Mouse (Mus musculus) gastrocnemius, adult 8-10 months (tissue): ENCODE results near the gene 2010111I01Rik. TPM values are rescaled to one million over a fixed set of nuclear protein-coding genes. Genes with fewer than 3 reads are reported as not detected.
"Not testable (repeated sequence)": the region's sequence is repeated elsewhere in the genome, so short reads cannot be mapped to it uniquely, and the experiment has no call there.

ENCODE experiments used
- DNase-seq, 2 experiments: peaks; one replicate each; pipeline ENCODE4 v3.0.0; 2022; ENCODE audit warnings: low spot score in 2 of 2
- total RNA-seq, 4 experiments: library from RNA; stranded (reverse); gene quantifications; 2 replicates each; pipeline ENCODE4 v1.2.4; 2022

Gene 2010111I01Rik
- total RNA-seq, 4 experiments from 2014 or later, result 54.3 to 63.7 (median 56.8) TPM

DNA sequence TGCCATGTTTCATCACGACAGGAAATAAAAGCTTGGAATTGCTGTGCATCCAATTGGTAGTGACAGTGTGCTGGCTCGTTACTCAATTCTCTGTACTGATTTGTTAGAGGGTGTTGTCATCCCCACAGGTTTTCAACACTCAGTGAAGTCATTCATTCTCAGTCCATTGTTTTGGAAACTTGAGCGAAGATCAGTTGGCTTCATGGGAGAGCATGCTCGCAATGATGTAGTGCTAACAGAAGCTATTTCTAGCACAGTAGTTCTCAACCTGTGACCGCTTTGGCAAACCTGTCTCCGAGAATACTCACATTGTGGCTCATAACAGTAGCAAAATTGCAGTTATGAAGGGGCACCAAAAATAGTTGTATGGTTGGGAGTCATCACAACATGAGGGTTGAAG lies 8.7 kb upstream of the 2010111I01Rik start:
- DNase-seq, result no peak

DNA sequence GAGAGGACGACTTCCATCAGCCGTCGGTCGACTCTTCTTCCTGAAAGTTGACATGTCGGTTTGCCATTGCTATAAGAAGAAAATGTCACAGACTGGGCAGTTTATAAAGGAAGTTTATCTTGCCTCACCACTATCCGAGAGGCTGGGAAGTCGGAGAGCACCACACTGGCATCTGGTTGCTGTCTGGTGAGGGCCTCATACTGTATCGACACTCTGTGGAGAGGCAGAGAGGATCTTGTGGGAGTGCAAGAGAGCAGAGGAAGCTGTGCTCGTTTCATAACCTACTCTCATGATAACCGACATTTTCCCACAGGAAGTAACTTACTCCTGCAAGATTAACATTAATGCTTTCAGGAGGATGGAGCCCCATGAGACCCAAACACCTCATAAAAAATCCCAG lies 7.9 kb upstream of the 2010111I01Rik start:
- DNase-seq, result no peak

DNA sequence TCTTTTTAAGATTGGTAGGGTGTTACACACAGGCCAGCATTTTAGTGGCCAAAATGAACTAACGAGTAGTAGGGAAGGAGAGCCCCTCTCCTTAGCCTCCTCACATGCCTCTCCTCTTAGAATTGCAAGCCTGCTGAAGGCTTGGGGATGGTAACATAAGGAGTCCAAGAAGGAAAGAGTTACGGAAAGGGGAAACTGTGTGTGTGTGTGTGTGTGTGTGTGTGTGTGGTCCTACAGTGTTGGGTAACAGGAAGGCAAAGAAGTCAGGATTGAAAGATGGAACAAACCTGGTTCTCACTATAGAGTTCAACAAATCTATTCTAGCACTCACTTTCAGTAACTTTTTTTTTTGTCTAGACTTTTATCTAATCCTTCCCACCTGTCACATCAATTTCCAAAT lies 1.3 kb upstream of the 2010111I01Rik start:
- DNase-seq, result no peak

DNA sequence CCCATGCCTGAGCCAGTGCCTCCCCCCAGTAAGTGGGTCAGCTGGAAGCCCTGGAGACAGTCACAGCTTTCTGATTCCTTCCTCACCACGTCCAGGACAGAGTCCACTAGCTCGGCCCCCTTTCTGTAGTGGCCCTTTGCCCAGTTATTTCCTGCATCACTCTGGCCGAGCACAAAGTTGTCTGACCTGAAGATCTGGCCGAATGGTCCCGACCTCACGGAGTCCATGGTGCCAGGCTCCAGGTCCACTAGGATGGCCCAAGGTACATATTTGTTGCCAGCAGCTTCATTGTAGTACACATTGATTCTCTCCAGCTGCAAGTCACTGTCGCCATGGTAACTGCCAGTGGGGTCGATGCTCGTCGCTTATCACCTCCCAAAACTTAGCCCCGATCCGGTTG lies 3.5 kb downstream of the 2010111I01Rik start:
- no peak for DNase-seq

DNA sequence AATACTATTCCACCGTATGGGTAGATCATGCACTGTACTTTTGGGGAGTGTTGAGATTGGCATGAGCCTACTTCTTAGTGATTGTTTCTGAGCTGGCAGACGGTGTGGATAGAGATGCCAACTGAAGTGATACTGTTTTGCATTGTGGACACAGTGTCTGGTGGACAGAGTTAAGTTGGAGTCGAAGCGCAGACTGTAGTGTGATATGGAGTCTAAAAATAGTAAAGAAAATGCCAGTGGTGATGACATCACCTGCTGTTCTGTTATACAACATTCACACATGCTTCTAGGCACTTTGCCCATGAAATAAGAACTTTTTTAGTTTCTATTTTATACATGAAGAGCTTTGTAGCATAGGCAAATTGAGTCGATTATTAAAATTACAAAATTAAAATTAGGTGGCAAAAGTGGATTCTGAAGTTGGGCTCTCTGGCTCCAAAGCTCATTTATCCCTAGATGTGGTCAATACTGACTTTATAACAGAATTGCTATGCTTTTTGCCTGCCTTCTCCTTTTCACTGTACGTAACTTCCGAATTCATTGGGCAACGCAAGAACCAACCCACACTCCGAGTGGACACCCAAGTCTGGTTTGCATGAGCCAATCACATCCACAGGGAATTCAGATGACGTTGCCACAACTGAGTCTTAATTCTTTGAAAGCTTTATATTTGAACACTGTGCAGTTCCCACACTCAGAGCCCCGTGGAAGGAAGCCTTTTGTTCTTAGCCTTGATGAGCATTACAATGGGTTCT lies 6.0 kb downstream of the 2010111I01Rik start:
- DNase-seq, result no peak

DNA sequence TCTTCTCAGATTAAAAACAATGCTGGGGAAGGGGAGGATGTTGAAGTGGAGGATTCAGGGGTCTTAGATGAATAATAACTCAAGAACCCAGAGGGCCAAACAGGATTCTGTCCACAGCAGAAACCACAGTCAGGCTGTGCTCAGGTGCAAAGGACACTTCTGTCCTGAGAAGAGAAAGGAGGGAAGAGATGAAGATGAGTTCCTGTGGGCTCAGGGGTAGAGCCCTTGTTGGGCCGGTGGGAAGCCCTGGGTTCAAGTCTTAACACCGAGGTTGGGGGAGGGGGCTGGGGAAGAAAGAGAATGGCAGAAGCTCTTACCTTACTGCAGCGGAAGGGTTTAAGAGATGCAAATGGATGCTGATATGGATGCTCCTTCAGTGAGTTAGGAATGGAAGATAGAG lies 7.7 kb downstream of the 2010111I01Rik start:
- DNase-seq, result no peak

DNA sequence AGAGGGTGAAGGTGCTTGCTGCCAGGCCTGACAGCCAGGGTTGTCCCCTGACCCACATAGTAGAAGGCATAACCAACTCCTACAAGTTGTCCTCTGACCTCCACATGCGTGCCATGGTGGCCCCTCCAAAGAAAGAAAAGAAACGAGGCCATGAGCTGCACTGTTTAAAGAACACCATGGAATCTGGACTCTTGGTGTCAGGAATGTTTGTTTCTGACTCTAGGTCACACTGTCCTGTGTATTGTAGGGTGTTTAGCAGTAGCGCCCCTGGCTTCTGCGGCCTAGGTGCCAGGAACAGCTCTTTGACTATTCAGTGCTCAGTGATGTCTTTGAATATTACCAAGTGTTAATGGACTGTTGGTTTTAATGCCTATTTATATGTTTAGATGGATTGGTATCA lies 8.4 kb downstream of the 2010111I01Rik start:
- no peak for DNase-seq

DNA sequence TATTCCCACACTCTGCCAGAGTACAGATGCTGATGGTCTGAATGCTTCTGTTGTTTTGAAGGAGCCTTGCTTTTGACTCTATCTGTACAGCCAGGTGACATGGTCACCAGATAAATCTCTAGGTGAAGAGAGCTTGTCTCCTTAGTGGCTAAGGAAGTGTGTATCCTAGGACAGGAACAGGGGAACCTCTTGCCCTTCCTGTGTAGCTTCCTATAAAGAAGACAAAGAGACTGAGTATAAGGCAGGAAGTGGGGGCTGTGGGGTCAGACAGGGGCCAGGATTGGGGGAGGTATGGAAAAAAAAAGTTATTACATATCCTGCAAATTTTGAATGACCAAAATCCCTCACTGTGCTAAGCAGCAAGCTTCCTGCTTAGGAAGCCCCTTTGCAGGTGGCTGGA lies 13.4 kb downstream of the 2010111I01Rik start:
- DNase-seq, result no peak

DNA sequence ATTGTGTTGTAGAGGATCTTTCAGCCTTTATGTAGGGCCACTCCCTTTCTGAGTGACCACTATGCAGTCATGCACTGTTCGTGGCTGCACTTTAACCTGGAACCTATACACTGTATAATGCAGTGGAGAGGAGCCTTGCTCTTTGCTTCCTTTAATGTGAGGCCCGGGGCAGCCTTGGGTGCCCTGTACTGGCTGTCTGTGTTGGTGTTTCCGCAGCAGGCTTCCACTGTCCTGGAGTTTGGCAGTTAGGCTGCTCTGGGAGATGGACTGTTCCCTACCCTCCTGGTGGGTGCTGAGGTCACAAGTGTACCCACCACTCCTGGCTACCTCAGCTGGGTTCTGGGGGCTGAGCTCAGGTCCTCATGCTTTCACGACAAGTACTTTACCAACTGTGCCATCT lies 14.1 kb downstream of the 2010111I01Rik start:
- DNase-seq, result no peak

DNA sequence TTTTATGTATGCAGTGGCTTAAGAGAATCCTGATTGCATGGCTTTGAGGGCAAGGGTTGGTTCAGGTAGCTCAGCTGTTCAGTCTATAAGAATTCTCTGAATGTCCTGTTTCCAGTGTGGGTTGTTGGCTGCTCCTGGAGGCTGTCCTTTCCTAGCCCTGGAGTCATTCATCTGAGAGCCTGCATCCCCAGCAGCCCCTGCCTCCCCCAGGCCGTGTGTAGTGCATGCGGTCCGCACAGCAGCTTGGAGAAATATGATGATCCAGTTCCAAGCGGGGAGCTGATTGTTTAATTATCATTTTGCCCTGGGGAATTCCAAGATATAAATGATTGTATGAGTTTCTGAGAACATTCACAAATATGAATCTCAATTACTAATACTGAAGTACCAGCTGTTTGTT lies 14.5 kb downstream of the 2010111I01Rik start:
- no peak for DNase-seq

DNA sequence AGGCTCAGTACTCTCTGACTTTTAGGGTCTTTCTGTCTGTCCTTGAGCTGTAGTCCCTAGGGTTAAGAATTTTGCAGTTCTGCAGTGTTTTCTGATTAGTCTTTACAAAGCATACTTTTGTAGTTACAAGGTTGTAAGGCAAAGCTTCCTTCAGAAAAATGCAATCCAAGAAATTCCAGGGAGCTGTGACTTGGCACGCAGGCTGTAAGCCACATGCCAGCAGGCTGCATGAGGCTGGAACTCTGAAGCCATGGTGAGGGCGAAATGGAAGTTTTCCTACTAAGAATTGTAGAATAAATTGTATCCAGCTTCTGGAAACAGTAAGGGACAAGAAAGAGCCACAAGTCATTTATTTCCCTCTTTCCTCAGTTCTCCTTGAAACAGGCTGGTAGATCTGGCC lies 15.4 kb downstream of the 2010111I01Rik start:
- DNase-seq, result no peak

DNA sequence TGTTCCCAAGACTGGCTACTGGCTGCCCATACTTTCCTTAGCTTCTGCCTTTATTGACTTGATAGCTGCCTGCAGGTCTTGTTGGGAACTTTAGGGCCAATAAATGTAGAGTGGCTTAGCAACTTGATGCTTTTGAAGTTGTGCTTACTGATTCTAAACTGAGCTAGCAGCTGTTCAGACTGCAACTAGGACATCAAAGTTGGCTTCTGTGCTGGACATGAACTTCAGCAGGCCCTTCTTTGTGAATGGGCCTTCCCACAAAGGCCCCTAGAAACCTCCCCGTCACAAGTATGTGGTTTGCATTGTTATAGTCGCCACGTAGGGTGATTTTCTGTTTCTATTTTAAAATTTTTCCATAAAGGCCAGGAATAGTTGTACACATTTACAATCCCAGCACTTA lies 19.8 kb downstream of the 2010111I01Rik start:
- no peak for DNase-seq

DNA sequence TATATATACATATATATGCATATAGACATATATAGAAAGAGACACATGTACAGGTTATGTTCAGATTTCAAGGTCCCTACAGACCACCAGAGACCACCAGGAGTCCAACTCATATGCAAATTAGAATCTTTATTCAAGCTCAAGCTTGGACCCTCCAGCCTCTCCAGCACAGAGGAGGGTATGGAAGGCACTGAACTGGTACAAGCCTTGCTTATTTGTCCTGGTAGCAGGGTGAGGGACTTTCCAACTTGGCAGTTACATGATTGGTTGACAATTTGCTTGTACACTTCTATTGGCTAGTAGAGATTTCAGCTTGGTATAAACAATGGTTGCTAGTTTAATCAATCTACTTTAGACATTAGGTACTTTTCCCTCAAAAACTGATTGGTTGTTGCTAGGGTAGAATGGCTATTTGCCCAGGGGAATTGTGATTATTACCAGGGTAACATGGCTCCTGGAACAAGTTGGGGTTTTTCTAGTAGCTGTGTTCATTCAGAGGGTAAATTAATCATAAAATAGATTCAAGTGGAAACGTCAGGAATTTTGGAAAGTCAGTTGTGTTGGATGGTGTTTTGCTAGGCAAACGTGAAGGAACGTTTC lies 25.3 kb downstream of the 2010111I01Rik start:
- DNase-seq, result no peak

DNA sequence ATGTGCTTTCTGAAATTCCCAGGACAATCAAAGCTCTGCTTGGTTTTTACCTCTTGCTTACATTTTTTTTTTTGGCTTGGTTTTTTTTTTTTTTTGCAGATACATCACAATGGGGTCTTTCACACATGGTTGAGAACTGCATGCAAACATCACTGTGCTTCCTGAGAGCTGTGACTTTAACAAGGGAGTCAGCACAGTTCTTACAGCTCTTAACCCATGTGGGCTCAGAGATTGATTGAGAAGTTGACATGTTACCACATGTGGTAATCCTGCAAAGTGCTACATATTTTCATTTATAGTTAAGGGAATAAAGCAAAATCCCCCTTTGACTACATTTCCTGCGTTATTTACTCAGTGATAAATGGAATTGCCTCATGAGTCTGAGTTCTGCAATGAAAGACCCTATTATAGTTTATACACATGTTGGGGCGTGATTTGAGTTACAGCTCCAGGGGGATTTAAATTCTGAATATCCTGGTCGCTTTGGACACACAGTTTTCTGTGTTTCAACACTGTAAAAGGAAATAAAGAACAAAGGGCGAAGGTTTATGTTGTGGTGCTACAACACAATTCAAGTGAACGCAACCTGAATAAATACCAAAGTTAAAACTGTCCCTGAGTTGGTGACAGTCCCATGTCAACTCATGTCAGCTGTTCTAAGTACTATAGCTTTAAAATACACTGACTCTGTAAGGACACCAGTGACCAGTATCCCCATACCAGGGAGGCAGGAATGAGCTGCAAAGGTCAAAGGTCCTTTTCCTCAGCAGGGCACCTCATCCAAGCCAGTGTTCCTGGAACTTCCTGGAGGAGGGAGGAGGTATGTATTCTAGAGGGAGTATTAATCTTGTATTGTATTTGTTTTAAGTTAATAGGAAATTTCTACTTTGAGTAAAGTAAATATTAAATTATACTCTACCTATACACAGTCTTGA lies 29.1 kb downstream of the 2010111I01Rik start:
- DNase-seq, result no peak

DNA sequence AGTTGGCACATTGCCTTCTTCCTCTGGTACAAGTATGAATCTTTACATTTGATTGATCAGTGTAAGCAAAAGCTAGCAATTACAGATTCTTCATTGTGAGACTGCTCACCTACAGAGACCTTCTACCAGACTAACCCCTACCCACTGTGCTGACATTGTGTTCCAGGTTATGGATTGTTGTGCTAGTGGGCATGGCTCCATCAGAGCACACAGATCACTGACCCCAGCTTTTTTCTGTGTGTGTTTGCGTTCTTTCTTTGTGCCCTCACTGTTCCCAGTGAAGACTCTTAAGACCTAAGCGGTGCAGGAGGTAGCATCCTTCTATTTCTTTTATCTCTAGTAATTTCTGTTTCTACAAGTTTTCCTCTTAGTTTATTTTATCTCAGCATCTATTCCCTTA lies 32.1 kb downstream of the 2010111I01Rik start:
- no peak for DNase-seq

DNA sequence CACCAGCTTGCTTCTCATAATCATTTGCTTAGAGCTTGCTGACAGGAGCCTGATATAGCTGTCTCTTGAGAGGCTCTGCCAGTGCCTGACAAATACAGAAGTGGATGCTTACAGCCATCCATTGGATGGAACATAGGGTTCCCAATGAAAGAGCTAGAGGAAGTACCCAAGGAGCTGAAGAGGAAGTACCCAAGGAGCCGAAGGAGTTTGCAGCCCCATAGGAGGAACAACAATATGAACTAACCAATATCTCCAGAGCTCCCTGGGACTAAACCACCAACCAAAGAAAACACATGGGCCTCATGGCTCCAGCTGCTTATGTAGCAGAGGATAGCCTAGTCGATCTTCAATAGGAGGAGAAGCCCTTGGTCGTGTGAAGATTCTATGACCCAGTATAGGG lies 42.8 kb downstream of the 2010111I01Rik start:
- not testable (repeated sequence) for DNase-seq

DNA sequence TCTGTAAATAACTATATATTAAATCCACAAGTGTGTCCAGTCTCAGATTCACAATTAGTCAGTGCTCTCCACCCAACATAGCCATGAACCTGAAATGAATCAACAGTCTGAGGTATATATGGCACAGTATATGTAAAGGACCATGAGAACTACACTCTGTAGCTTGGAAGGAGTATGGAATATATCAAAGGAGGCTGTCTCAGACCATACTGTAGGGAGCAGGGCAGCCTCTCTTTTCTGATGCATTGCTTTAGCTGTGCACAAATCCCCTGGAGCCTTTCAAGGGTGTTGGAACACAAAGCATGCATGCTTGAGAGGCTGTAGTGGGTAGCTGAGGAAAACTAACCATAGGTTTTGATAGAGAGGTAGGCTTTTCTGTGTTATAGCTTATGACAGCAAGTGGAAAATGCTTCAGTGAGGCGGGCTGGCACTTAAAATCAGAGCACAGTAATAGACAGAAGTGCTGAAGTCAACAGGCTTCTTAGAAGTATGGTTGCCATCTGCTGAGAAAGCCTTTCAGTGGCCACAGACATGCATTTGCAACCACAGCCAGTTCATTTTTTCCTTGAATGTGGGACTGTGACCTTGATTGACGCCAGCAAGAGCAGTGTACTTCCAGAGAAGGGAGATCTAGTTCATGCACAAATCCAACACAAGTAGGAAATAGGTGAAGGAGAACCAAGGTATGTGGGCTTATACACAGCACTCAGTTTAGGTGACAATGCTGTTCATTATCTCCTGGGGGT lies 45.8 kb downstream of the 2010111I01Rik start:
- DNase-seq, result no peak

DNA sequence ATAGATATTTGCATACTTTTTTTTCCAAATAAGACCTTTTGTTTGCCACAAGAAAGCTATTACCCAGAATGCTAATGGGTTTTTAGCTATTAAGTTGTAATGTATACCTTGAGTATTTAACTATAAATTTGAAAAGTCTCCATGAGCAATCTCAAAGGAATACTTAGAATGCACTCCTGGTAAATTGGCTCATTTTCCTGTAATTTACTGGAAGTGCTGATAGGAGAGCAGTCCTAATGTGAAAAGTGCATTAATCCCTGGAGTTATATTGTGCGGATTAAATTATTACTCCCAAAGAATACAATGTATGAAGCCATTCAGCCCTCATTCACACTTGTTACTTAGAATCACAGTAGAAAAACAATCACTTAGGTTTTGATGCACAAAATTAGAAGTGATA lies 49.7 kb downstream of the 2010111I01Rik start:
- DNase-seq, result no peak

DNA sequence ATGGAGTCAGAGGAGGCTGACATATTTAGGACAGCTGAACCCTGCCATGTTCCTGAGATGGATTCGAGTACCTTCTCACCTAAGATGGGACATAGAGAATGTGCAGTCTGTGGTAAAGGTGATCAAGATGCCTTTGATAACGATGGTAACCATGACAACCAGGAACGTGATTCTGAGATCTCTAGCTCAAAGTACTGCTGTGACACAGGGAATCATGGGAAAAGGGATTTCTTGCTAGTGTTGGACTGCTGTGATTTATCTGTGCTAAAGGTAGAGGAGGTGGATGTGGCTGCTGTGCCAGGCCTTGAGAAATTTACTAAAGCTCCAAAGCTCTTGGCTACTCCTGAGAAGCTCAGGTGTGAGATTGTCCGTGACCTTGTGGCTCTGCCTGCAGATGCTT lies 50.7 kb downstream of the 2010111I01Rik start:
- DNase-seq, result no peak

DNA sequence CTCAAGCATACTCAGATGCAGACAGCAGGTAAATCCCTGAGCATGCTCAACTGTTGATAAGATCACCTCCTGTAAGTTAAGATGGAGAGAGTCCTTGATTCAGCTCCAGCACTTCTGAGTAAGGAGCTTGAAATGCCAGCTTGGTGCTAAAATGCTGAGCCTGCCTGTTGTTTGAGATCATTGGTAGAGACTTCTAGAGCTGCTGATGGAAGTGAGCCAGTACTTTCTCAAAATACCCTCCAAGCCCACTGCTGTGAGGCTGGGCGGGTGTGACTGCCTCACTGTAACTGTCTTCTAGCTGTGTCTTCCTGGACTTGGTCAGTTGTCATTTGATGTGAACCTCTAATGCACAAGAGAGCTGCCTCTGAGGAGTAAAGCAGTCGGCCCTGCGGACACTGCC lies 51.4 kb downstream of the 2010111I01Rik start:
- no peak for DNase-seq
